Comparison of ENCODE assay signal across 18 mouse cellular contexts in the genomic region with DNA sequence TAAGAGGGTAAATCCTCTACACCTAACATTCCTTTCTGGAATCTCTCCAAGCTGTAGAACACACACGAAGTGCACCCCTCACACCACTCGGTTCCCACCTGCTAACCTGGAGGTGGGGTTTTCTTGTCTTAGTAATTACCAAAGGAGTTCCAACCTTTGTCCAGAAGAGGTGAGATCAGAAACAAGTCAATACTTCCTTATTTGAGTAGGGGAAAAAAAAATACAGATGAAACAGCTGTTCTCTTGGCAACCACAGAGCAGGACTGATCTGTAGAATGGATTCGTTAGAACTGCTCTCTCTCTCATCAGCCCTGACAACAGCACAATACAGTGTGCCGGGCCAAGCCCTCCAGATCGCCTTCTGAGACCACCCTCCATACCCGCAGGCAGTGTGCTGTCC. TPM values are rescaled to one million over a fixed set of nuclear protein-coding genes. Genes with fewer than 3 reads are reported as not detected.
DNase-seq lines count a peak whose midpoint lies in the region; ATAC-seq lines count a peak whose summit lies in the region.
"Had no signal": no experiment of that assay in that cellular context is flagged by ENCODE, and none has a peak within 500 bp of the region (broad histone marks: within the 10 kb centered on the region; RNA-seq: fewer than 3 reads in every experiment).

No protein-coding gene starts in this region.

- no peak overlapping the region for H3K4me3 ChIP-seq in embryonic facial prominence, embryonic 14.5 days (ENCODE audit: low read depth, low read length)
- H3K4me3 ChIP-seq in embryonic facial prominence, embryonic 10.5 days = no peak overlapping the region
- H3K4me3 ChIP-seq in lung, embryonic 15.5 days = no peak overlapping the region
- no peak overlapping the region for H3K4me3 ChIP-seq in intestine, embryonic 14.5 days (ENCODE audit: low read depth, low read length)
- no peak overlapping the region for H3K4me3 ChIP-seq in stomach, embryonic 16.5 days (replicated peaks; ENCODE audit: low read length)
- H3K4me3 ChIP-seq: erythroblast, embryonic 14.5 days; heart, embryonic 12.5 days; limb, embryonic 12.5 days; neural tube, embryonic 15.5 days had no signal

- no peaks in the 10 kb centered on the region for H3K9me3 ChIP-seq in embryonic facial prominence, embryonic 14.5 days (ENCODE audit: control insufficient read depth, low read length)
- H3K9me3 ChIP-seq in embryonic facial prominence, embryonic 10.5 days = no peaks in the 10 kb centered on the region
- no peaks in the 10 kb centered on the region for H3K9me3 ChIP-seq in lung, embryonic 15.5 days
- H3K9me3 ChIP-seq in intestine, embryonic 14.5 days (ENCODE audit: control insufficient read depth, low read length) = no peaks in the 10 kb centered on the region
- H3K9me3 ChIP-seq in stomach, embryonic 16.5 days (replicated peaks; ENCODE audit: control insufficient read depth, low read length) = no peaks in the 10 kb centered on the region
- H3K9me3 ChIP-seq: heart, embryonic 12.5 days; limb, embryonic 12.5 days; neural tube, embryonic 15.5 days had no signal

- H3K27me3 ChIP-seq in embryonic facial prominence, embryonic 14.5 days (replicated peaks; ENCODE audit: control insufficient read depth, insufficient read depth, low read length) = no peaks in the 10 kb centered on the region
- no peaks in the 10 kb centered on the region for H3K27me3 ChIP-seq in embryonic facial prominence, embryonic 10.5 days (replicated peaks; ENCODE audit: low read depth, poor library complexity, severe bottlenecking)
- no peaks in the 10 kb centered on the region for H3K27me3 ChIP-seq in lung, embryonic 15.5 days
- H3K27me3 ChIP-seq in intestine, embryonic 14.5 days (replicated peaks; ENCODE audit: control insufficient read depth, insufficient read depth, low read length) = no peaks in the 10 kb centered on the region
- H3K27me3 ChIP-seq in stomach, embryonic 16.5 days (ENCODE audit: control insufficient read depth, insufficient read depth, low read length) = no peaks in the 10 kb centered on the region
- H3K27me3 ChIP-seq: heart, embryonic 12.5 days; limb, embryonic 12.5 days; neural tube, embryonic 15.5 days had no signal

- no peak for DNase-seq in embryonic facial prominence, embryonic 14.5 days (ENCODE audit: low spot score)
- no peak for DNase-seq in embryonic facial prominence, embryonic 10.5 days (ENCODE audit: low spot score)
- DNase-seq in lung, postnatal 4 days = no peak
- no peak for DNase-seq in intestine, embryonic 14.5 days (ENCODE audit: low spot score)
- DNase-seq in left cerebral cortex, postnatal 4 days = no peak
- DNase-seq in cerebellum, postnatal 4 days (ENCODE audit: low spot score in 2 of 2) = no peak
- DNase-seq: adrenal gland, postnatal 10 days; gastrocnemius, postnatal 36 days; heart, postnatal 4 days; retina, postnatal 1 day; thymus, adult 2 months had no signal

- peaks cover 19% of the 10 kb centered on the region for H3K4me1 ChIP-seq in embryonic facial prominence, embryonic 14.5 days (ENCODE audit: control insufficient read depth, insufficient read depth, low read length)
- H3K4me1 ChIP-seq in embryonic facial prominence, embryonic 10.5 days = peaks cover 19% of the 10 kb centered on the region
- peaks cover 27% of the 10 kb centered on the region for H3K4me1 ChIP-seq in lung, embryonic 15.5 days
- H3K4me1 ChIP-seq in intestine, embryonic 14.5 days (replicated peaks; ENCODE audit: control insufficient read depth, insufficient read depth, low read length) = peaks cover 29% of the 10 kb centered on the region
- H3K4me1 ChIP-seq in stomach, embryonic 16.5 days (ENCODE audit: control insufficient read depth, insufficient read depth, low read length) = peaks cover 32% of the 10 kb centered on the region

- H3K36me3 ChIP-seq in embryonic facial prominence, embryonic 14.5 days (ENCODE audit: control insufficient read depth, insufficient read depth, low read length) = no peaks in the 10 kb centered on the region
- H3K36me3 ChIP-seq in embryonic facial prominence, embryonic 10.5 days (replicated peaks) = no peaks in the 10 kb centered on the region
- no peaks in the 10 kb centered on the region for H3K36me3 ChIP-seq in lung, embryonic 15.5 days
- H3K36me3 ChIP-seq in intestine, embryonic 14.5 days (ENCODE audit: control insufficient read depth, insufficient read depth, low read length) = 0 out of 2 replicates have a peak, but pooled peaks cover 2% of the 10 kb centered on the region
- H3K36me3 ChIP-seq in stomach, embryonic 16.5 days (ENCODE audit: control insufficient read depth, insufficient read depth, low read length) = no peaks in the 10 kb centered on the region
- H3K36me3 ChIP-seq: heart, embryonic 12.5 days; limb, embryonic 12.5 days had no signal

- 0 out of 2 replicates have a peak overlapping the region, but pooled peaks have one; percentile 14 for H3K9ac ChIP-seq in embryonic facial prominence, embryonic 14.5 days (ENCODE audit: low read depth, low read length)
- H3K9ac ChIP-seq in lung, embryonic 15.5 days = no peak overlapping the region
- no peak overlapping the region for H3K9ac ChIP-seq in intestine, embryonic 14.5 days (ENCODE audit: low read length)
- H3K9ac ChIP-seq in stomach, embryonic 16.5 days (ENCODE audit: low read length) = peak overlapping the region; percentile 54; the same call in 1 of the 2 replicates
- H3K9ac ChIP-seq: heart, embryonic 12.5 days; limb, embryonic 12.5 days; neural tube, embryonic 15.5 days had no signal

- peak overlapping the region; percentile 61; the same call in 1 of the 2 replicates for H3K27ac ChIP-seq in embryonic facial prominence, embryonic 14.5 days (replicated peaks; ENCODE audit: low read depth, low read length)
- no peak overlapping the region for H3K27ac ChIP-seq in embryonic facial prominence, embryonic 10.5 days (replicated peaks)
- H3K27ac ChIP-seq in lung, embryonic 15.5 days = peak overlapping the region; percentile 16
- peak overlapping the region; percentile 59 for H3K27ac ChIP-seq in intestine, embryonic 14.5 days (ENCODE audit: low read depth)
- H3K27ac ChIP-seq in stomach, embryonic 16.5 days (ENCODE audit: low read length) = peak overlapping the region; percentile 77
- H3K27ac ChIP-seq: macrophage had no signal

- 0 out of 2 replicates have a peak, but pooled peaks have one; percentile 60 for ATAC-seq in embryonic facial prominence, embryonic 14.5 days (ENCODE audit: low read depth)
- peak; percentile 40; the same call in 1 of the 2 replicates for ATAC-seq in lung, embryonic 15.5 days (ENCODE audit: borderline replicate concordance, extremely low read depth, low FRiP score, low TSS enrichment)
- ATAC-seq in intestine, embryonic 14.5 days (replicated peaks; ENCODE audit: low FRiP score, low TSS enrichment, low read depth) = peak; percentile 57; the same call in 1 of the 2 replicates
- ATAC-seq in stomach, embryonic 16.5 days (ENCODE audit: insufficient read depth, low FRiP score) = peak; percentile 81; the same call in 1 of the 2 replicates

- intact Hi-C loops in left cerebral cortex, postnatal 4 days (cut with DNase I) = no loop called here

- 43% methylated on average over 6 of the region's 6 CpGs for WGBS in embryonic facial prominence, embryonic 14.5 days
- 68% methylated on average over 6 of the region's 6 CpGs for WGBS in embryonic facial prominence, embryonic 10.5 days
- WGBS in lung, embryonic 15.5 days = 20% methylated on average over 6 of the region's 6 CpGs
- WGBS in intestine, embryonic 14.5 days = 31% methylated on average over 6 of the region's 6 CpGs
- WGBS in stomach, embryonic 16.5 days = 22% methylated on average over 6 of the region's 6 CpGs

- no peak overlapping the region for H3K4me2 ChIP-seq in embryonic facial prominence, embryonic 14.5 days (ENCODE audit: low read depth, low read length)
- H3K4me2 ChIP-seq in lung, embryonic 15.5 days = peak overlapping the region; percentile 35; the same call in 1 of the 2 replicates
- 0 out of 2 replicates have a peak overlapping the region, but pooled peaks have one; percentile 18 for H3K4me2 ChIP-seq in intestine, embryonic 14.5 days (ENCODE audit: low read length)
- H3K4me2 ChIP-seq in stomach, embryonic 16.5 days (ENCODE audit: low read depth, low read length) = peak overlapping the region; percentile 30
- H3K4me2 ChIP-seq: heart, embryonic 12.5 days; limb, embryonic 12.5 days; neural tube, embryonic 15.5 days had no signal

RNA-seq across cellular contexts. Expression of a gene that starts 28.6 kb away (rescaled TPM):
- polyA plus RNA-seq in embryonic facial prominence, embryonic 14.5 days (2014; fragmentation: Nextera tagmentation; extraction: Ambion mirVana) = 66.6 and 72.6 TPM in 2 replicates
- polyA plus RNA-seq in embryonic facial prominence, embryonic 10.5 days (2016; fragmentation: Nextera tagmentation; extraction: Ambion mirVana) = 62.3 and 65.4 TPM in 2 replicates
- polyA plus RNA-seq in lung, embryonic 15.5 days (2015; fragmentation: Nextera tagmentation; extraction: Ambion mirVana) = 37.9 and 43.6 TPM in 2 replicates
- 80.3 and 87.9 TPM in 2 replicates for polyA plus RNA-seq in intestine, embryonic 14.5 days (2014; fragmentation: Nextera tagmentation; extraction: Ambion mirVana)
- 89.4 and 95.8 TPM in 2 replicates for polyA plus RNA-seq in stomach, embryonic 16.5 days (2015; fragmentation: Nextera tagmentation; extraction: Ambion mirVana)
- total RNA-seq in left cerebral cortex, postnatal 4 days (2021) = 10 to 100 TPM; 13.6 to 15.6 TPM

Comparison
In these comparisons a context has a peak if more than half of its experiments do, and no peak if none do; other contexts are left out.
1. H3K9ac ChIP-seq: peak in embryonic facial prominence, embryonic 14.5 days (single experiment) and stomach, embryonic 16.5 days (single experiment); none in lung, embryonic 15.5 days (single experiment) and intestine, embryonic 14.5 days (single experiment).
2. Peak in every context shown above with its lines, with median percentiles within 50 percentile points of each other: ATAC-seq.